Mouse (Mus musculus): ENCODE measurements around the gene Atp5e.

Atp5e gene

DNA sequence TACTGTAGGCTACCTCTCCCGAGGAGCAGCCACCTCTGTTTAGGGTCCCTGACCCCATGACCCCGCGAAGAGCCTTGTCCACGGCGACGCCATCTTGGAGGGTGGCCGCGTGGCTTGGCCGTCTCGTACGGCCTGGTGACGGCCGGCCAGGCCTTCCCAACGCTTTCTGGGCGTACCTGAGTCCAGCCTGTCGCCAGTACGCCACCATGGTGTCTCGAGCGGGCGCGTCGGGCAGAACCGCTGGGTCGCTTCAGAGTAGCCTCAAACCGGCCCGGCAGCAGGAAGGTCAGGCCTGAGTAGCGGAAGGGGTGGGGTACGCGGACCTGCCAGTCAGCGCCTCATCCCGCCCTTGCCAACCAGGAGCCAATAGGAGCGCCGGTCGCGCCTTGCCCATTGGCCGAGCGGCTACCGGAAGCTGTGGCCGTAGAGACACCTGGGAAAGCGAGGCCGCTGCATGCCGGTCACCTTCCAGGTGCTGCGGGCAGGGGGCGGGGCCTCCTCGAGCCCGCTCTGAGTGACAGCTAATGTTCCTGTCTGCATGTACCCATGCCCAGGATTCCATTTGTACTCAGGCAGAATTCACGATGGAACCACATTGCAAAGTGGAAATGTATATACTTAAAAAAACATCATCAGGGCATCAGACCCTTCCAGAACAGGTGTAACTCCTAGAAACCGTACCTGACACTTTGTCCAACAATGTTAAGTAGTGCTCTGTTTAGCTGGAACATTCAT, at the start of gene Atp5e:
Gene Atp5e, minus strand, starts transcription at position 317 of the 735 bp plus-strand sequence.
- peak; percentile 94 for DNase-seq (ENCODE audit: low read depth, low spot score)

DNA sequence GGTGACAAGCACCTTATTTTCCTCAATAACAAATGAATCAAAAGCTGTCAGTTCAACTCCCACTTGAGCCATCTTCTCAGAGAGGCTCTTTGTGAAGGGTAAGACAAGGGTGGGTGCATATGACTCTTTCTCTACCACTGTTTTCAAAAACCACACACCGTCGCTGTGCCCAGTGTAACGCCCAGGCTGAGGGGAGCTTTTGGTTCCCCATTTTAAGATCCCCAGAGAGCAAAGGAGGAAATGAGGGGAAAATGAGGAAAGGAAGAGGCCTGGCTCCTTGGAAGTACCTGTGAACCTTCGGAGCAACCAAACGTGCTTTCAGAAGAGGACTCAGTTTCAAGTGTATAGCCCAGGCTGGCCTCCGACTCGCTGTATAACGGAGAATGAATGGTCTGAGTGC, 45.9 kb upstream of the Atp5e start:
- no peak for DNase-seq (ENCODE audit: low read depth, low spot score)

DNA sequence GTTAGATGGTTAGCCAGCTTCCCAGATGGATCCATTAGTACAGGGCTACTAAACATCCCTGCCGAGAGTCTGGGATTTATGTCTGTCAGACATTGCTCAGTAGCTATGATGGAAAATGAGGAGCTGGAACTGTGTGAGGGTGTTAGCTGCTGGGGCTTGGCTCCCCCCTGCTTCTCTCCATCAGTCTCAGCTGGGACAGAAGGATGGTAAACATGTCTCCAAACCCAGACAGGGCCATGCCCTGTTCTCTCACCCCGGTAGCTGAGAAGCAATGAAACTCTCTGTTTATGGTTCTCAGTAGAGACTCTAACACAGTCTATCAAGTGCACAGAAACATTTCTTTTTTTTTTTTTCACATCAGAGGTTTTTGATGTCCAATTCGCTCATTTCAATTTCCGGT, 44.1 kb upstream of the Atp5e start:
- DNase-seq (ENCODE audit: low read depth, low spot score), result no peak

DNA sequence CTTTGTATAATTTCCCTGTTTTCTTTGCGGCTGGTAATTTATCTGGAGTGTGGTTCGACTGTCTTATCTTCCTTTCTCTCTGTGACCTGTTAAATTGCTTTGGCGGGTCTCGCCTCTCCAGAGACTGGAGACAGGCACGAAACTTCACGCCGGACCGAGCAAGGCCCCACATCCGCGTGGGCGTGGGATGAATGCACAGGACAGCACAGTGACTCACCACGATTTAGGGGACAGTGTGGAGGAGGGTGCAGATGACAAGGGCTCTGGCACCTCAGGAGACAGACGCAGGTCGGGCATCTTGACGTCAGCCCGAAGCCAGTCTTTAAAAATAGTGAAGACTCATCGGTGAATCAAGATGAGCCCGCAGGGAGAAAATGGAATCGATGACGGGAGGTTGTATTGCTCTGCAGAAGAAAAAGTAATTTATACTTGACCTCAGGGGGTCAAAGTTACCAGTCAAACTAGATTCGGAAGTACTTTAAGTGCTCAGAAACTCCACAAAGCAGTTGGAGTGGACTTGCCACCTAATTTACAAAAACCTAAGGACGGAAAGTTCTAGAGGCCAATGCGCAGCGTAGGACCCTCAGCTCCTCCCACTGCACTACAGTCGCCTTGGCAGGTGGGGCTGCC, 39.0 kb upstream of the Atp5e start:
- DNase-seq (ENCODE audit: low read depth, low spot score), result no peak

DNA sequence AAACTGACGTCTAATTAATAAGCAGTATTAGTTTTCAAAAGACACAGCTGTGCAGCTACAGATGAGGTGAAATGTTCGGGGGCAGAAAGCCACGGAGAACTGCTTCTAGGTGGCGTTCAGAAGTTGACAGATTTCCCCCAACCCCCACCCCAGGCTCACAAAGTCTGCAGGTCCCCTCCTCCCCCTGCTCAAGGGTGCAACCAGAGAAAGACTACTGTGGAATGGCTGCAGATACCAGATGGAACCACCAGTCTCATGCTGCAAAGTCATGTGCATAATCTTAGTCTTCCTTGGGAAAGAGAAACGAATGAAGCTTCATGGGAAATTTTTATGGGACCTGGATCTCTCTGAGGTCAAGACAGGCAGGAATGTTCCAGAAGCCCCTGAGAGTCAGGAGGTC, 38.4 kb upstream of the Atp5e start:
- no peak for DNase-seq (ENCODE audit: low read depth, low spot score)

DNA sequence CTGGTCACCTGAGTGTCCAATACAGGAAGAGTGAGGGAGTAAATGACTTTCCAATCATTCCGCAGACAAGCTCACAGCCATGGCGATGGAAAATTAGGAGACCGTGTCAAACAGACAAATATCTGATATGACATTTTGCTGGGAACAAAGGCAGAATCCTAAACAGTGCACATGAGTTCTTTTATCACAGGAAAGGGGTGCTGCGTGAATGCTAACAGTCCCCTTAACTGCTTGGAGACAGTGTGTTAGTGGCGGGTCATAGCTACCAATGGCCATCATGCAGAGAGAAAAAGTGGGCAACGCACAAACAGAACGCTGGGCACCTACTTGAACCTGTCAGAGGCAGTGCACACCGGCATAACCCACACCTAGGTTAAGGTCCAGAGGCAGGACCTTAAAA, 37.6 kb upstream of the Atp5e start:
- no peak for DNase-seq (ENCODE audit: low read depth, low spot score)

DNA sequence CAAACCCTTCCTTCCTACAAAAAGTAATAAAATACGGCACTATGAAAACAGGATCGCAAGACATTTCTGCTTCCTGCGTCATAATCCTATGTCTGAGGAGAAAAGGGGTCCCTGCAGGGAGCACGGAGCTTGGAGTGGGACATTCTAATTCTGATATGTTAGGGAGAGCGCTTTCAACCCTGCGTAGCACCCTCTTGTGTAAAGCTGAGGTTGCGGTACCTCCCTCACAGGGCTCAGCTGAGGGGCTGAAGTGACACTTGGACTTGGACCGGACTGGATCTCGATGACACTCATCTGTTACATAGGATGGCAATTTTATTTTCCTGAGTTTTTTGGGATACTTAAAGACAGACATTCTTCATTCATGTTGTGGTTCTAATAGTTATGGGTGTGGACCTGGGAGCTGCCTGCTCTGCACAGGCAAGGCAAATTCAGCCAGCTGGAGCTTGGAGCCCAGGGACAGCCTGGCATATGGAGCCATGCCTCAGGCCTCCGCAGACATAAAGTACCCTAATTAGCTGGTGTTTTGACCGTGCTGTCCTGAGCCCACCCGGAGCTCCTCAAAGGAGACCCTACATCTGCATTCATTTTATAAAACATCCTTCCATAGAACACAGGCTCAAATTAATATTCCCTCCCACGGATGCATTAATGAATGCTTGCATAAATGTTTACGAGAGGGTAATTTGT, 37.1 kb upstream of the Atp5e start:
- DNase-seq (ENCODE audit: low read depth, low spot score), result no peak

DNA sequence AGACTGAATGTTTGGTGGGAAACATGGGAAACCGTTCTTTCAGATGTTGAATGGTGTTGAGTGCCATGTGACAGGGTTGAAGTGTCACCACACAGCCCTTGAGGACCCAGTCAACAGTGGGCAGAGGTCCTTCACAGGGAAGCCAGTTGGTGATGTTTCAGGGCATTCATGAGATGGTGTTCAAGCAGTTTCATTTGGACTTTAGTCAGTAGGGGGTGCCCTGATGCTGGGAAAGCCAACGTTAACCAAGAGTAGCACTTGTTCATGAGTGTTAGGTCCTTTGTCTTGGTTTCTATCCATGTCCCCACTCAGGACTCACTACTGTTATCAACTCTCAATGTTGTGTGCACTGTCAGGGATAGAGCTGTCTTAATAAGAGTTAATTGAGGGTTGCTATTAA, 29.0 kb upstream of the Atp5e start:
- DNase-seq (ENCODE audit: low read depth, low spot score), result no peak

DNA sequence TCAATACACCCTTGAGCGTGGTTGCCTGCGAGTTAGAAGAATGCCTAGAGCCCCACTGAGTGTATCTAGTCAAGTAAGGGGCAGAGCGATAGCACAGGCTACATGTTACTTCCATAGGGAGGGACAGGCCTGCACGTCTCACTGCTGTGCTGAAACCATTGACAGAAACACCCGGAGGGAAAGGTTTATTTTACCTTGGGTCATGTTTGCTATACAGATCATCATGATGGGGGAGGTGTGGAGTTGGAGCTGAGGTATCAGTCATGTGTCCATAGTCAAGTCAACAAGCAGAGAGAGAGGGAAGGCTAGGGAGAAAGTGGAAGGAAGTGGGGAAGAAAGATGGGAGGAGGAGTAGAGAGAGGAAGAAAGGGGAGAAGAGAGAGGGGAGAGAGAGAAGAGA, 23.1 kb upstream of the Atp5e start:
- no peak for DNase-seq (ENCODE audit: low read depth, low spot score)

DNA sequence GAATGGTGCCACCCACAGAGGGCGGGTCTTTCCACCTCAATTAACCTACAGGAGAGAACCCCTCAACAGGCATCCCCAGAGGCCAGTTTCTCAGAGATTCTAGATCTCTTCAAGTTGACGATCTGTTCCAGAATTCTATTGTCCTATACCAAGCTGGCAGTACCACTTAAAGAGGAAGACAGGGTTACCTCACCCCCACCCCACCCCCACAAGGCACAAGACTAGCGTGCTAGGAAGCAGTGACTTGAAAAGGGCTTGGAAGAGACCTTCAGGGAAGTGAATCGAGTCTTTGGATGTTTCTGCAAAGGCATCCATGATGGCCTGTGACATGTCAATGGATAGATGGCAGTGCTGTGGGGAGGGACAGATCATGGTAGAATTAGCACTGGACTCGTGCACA, 14.8 kb upstream of the Atp5e start:
- DNase-seq (ENCODE audit: low read depth, low spot score), result no peak

DNA sequence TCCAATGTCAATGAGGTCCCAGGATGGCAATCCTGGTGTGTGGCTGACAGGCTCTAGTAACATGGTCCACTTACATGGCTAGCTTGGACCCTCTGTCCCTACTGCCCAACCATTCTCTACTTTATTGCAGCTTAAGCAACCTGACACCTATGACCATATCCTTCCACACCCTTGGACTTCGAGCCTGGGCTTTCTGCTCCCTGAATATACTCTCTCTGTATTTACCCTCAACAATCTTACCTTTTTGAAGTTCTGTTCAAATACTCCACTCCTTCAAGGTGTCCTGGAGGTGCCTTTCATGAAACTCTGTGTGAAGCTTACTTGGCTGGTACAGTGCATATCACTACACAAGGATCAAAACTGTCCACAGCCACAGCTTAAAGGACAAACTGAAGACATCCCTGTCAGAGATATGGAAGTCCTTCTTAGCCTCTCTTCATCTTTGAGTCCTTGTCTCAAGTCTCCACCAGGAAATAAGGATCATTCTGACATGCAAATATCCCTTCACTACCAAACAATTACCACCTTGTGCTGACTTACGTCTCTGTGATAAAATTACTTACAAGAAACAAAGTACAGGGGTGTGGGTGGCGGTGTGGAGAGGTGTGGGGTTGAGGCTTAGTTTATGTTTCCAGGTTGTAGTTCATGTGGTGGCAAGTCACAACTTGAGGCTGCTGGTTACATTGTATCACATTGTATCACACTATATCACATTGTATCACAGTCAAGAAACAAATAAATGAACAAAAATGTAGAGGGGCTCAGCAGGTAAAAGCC, 13.8 kb upstream of the Atp5e start:
- no peak for DNase-seq (ENCODE audit: low read depth, low spot score)

DNA sequence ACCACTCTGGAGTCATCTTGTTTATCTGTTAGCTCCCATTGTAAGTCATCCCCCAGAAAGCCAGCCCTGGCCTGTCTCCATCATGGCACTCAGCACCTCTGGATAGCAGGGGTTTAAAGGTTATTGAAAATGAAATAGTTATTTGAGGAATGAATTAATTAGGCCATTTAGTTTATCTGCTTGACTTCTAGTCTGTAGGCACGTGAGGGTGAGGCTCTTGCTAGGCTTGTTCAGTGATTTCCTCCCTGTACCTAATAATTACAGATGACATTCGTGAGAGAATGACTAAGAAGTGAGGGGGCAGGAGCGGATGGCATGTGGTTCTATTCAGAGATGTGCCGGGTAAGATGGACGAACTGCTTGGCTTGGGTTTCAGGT, 9.6 kb upstream of the Atp5e start:
- no peak for DNase-seq (ENCODE audit: low read depth, low spot score)

DNA sequence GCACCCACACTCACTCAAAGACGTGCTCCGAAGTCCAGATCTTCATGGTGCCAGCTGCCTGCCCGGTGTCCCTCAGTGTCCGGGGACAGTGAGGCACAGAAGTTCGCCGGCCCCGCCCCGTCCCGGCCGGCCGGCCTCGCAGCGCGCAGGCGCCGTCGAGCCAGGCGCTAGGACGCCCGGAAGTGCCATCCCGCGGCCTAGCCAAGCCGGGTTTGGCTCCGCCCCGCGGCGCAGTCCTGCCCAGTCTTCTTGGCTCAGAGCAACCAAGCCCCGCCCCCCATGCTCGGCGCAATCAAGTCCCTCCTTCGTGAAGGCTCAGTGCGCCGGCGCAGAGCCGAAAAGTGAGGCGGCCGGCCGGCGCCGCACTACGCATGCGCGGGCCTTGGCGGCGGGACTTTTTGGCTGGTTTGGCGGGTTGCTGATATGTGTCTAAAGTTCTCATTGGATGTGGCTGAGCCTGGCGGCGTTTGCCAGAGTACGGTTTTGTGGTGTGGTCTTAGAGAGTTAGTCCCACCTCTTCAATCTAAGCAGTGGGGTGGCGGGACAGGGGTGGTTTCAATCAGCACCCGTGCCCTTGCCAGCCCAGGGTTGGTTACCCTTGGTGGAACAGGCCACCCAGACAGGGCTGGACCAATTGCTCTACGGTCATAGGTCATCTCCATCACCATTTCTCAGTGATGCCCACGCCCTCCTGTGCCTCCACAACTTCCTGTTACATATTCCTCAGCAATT, 9.1 kb upstream of the Atp5e start, which contains the start of gene Prelid3b:
Gene Prelid3b, minus strand, starts transcription at position 264 of the 732 bp plus-strand sequence.
- peak; percentile 100 for DNase-seq (ENCODE audit: low read depth, low spot score)

DNA sequence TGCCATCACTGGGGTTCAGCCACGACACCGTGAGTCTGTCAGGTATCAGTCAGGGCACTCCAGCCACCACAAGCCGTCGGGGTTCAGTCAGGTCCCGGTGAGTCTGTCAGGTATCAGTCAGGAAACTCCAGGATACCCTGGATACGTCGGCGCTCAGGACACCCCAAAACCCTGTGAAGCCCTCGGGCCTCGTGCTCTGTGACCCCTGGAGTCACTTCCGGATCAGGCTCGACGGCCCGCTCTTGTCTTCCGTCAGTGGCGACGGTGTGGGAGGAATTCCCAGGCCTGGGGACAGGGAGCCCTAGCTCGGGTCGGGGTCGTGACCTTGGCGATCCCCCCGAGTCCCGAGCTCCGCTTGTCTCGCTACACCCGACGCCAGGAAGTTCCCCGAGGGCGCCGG, 8.5 kb upstream of the Atp5e start:
- no peak for DNase-seq (ENCODE audit: low read depth, low spot score)

DNA sequence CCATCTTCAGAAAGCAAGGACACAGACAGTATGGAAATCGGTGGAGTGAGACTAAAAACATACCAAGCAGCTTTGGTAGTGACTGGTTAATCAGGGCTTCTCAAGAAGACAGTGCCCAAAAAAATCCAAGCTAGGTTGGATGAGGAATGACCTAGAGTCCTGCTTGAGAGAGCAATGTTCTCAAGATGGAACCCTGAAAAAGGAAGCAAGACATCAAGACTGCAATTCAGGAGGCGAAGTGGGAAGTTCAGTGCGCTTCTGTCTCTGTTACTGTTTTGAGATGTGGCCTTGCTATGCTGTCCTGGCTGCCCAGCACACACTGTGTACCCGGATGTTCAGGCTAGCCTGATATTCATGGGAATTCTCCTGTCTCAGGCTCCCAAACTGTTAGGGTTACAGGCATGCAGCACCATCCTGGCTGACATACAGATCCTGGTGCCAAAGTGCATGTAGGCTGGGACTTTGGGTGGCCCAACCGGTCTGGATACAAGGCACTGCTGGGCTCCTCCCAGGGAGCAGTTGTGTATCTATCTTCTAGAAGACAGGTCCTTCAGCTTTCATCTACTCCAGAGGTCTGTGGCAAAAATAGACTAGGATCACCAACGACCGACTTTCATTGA, 7.0 kb upstream of the Atp5e start:
- DNase-seq (ENCODE audit: low read depth, low spot score), result no peak

DNA sequence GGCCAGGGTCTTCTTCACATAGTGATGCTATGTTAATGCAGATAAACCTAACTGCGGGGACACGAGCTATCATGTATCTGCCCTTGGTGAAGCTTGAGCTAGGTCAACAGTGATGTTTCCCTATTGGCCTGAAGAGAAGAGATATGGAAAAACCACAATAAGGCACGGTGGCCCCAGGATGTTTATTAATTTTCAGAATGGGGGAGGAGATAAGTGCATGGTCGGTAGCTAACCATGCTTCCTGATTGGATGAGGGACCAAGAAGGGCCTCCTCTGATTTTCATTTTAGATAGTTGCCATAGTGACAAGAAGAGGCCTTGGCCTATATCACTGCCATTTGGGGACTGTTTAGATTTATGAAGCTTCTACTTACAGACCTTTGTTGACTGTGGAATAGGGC, 6.4 kb upstream of the Atp5e start:
- DNase-seq (ENCODE audit: low read depth, low spot score), result no peak

DNA sequence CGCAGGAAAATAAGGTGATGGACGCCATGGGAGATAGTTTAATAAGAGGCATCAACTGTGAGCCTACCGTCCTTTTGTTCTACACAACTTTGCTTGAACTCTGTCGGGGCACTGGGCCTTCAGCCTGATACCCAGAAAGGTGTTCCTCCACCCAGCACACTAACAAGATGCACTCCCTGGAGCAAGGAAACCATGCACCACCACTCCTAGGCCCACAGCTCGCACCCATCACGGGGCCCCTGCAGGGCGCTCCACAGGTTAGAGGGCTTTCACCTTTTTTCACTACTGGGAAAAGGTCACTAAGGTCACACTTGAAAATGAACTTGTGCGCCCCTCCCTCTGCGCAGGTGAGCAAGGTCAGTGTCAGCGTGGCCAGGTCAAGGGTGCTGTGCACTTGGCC, 535 bp downstream of the Atp5e start:
- no peak for DNase-seq (ENCODE audit: low read depth, low spot score)

DNA sequence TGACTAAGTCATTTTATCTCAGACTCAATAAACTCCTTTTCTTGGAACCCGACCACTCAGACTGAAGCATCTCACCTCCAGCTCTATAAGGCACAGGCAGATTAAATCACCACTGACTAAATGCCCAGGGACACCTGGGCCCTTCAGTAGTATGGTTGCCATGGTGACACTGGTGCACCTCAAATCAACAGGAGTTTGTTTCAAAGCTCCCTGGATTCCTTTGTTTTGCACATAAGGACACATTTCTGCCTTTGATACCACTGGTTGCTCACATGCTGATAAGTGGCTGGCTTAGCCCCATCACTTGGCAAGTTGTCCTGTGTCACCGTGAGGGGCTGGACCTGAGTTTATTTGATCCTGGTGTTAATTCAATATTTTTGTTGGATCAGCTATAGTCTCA, 4.5 kb downstream of the Atp5e start:
- no peak for DNase-seq (ENCODE audit: low read depth, low spot score)

DNA sequence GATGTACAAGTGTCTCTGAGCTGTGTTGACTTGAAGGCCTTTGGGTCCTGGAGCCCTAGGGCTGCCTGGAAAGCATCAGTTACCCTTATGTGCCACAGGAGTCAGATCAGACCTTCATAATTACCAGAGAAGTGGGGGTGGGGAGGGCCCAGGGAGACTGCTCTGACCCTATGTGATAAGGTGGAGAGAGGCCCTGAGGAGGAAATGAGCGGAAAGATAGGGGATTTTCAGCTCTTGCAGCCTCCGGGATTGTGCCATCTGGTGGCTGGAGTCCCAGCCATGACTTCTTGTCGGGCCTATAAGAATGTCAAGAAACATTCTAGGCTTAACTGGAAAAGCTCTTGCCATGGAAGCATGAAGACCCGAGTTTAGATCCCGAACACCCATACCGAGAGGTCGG, 10.2 kb downstream of the Atp5e start:
- DNase-seq (ENCODE audit: low read depth, low spot score), result no peak

DNA sequence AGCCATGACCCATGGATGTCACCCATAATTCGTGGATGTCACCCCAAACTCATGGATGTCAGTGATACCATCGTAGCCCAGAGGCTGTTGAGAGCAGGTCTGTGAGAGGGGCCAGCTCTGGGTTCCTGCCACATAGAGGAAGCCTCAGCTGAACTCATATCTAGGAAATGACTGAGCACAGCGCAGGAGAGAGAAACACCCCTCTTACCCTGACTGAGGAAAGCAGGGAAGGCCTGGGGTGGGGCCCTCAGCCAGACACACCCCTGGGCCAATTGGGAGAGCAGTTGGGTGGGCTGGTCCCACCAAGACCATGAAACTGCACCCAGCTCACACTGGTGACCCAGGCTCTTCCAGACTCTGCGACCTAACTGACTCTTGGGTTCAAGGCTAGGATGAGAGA, 13.6 kb downstream of the Atp5e start, which contains the start of gene Tubb1:
Gene Tubb1, plus strand, starts transcription at position 343 of the 400 bp plus-strand sequence.
- no peak for DNase-seq (ENCODE audit: low read depth, low spot score)

DNA sequence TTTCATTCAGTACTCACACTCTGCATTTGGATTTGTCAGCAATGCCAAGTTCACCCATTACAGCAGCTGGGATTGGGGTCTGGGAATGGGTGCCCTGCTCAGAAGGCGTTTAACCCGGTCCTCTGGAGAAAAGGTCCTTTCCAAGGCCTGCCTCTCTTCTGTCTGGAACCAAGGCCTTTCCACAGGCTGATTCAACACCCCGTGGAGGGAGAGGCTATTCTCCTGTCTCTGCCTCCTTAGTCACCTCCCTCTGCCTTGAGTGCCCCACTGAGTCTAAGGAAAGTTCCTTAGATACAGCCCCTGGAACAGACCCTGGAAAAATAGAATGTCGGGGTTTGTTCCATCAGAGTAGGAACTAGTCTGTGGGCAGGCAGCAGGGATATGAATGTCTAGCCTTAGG, 15.5 kb downstream of the Atp5e start:
- no peak for DNase-seq (ENCODE audit: low read depth, low spot score)

All from skeletal muscle tissue, adult 2 months (tissue).